Mouse (Mus musculus) telencephalon, adult 2 months (tissue): ENCODE measurements around the gene Psg26.
"Not testable (repeated sequence)": the region's sequence is repeated elsewhere in the genome, so short reads cannot be mapped to it uniquely, and the experiment has no call there.

Source experiments
- DNase-seq: peaks from one replicate; pipeline ENCODE4 v3.0.0-alpha.2; 2011; ENCODE audit warnings: low read depth, low spot score

Psg26 gene

GRCm38 (mm10) chr7:18484077-18484476, at the start of gene Psg26:
Psg26 (minus strand) TSS chr7:18484177.
- no peak for DNase-seq

- DNase-seq = no peak
Measured at GRCm38 (mm10) chr7:18533420-18533819, 49.4 kb upstream of the Psg26 start.

- DNase-seq = no peak
Measured at GRCm38 (mm10) chr7:18532169-18532568, 48.2 kb upstream of the Psg26 start, which contains the start of gene Psg25. Psg25 (minus strand) TSS chr7:18532269.

- no peak for DNase-seq
Measured at GRCm38 (mm10) chr7:18524668-18525067, 40.7 kb upstream of the Psg26 start.

GRCm38 (mm10) chr7:18512848-18513247, 28.9 kb upstream of the Psg26 start:
- DNase-seq = not testable (repeated sequence)

- DNase-seq = not testable (repeated sequence)
Measured at GRCm38 (mm10) chr7:18512417-18512816, 28.4 kb upstream of the Psg26 start.

- DNase-seq = no peak
Measured at GRCm38 (mm10) chr7:18511479-18511878, 27.5 kb upstream of the Psg26 start.

- DNase-seq = not testable (repeated sequence)
Measured at GRCm38 (mm10) chr7:18431941-18432340, 52.0 kb downstream of the Psg26 start, which contains the start of gene Psg28. Psg28 (minus strand) TSS chr7:18432041.
